Mouse (Mus musculus) myocyte (in vitro differentiated cells): ENCODE data around the gene Zbtb20. TPM values are rescaled to one million over a fixed set of nuclear protein-coding genes. Genes with fewer than 3 reads are reported as not detected.

Source experiments
- H3K27me3 ChIP-seq: one replicate; pipeline ENCODE4 v1.6.1; 2011; ENCODE audit not compliant: control insufficient read depth, insufficient read depth, insufficient read length
- H3K36me3 ChIP-seq: one replicate; pipeline ENCODE4 v1.6.1; 2011; ENCODE audit not compliant: control insufficient read depth, insufficient read depth
- H3K4me2 ChIP-seq: one replicate; pipeline ENCODE4 v1.6.1; 2011; ENCODE audit warnings: low read depth, control low read depth
- H3K4me3 ChIP-seq: one replicate; pipeline ENCODE4 v1.5.1; 2011; ENCODE audit warnings: mild to moderate bottlenecking, control low read depth, moderate library complexity
- H3K79me2 ChIP-seq: one replicate; pipeline ENCODE4 v1.6.1; 2011; ENCODE audit not compliant: control insufficient read depth, insufficient read depth
- H3ac ChIP-seq: one replicate; pipeline ENCODE4 v1.6.1; 2011; ENCODE audit not compliant: control insufficient read depth, insufficient read length
- CEBPB ChIP-seq: IDR thresholded peaks from 2 replicates; pipeline ENCODE4 v1.6.1; 2011; ENCODE audit warnings: mild to moderate bottlenecking, moderate library complexity; ENCODE audit not compliant: poor library complexity, insufficient read depth, severe bottlenecking
- E2F4 ChIP-seq: IDR thresholded peaks from one replicate; pipeline ENCODE4 v1.6.1; 2011; ENCODE audit warnings: mild to moderate bottlenecking, control low read depth, moderate library complexity; ENCODE audit not compliant: insufficient read depth
- MAX ChIP-seq: IDR thresholded peaks from one replicate; pipeline ENCODE4 v1.6.1; 2011; ENCODE audit warnings: low read depth, mild to moderate bottlenecking, control low read depth
- MYOD1 ChIP-seq, 3 experiments: IDR thresholded peaks; one replicate each; pipeline ENCODE4 v1.6.1; 2011; ENCODE audit warnings: control low read depth in 2 of 3, low read depth in 2 of 3, mild to moderate bottlenecking in 2 of 3, moderate library complexity in 1 of 3; ENCODE audit not compliant: insufficient read length in 2 of 3, control insufficient read depth in 1 of 3
- MYOG ChIP-seq, 3 experiments: IDR thresholded peaks; one replicate each; pipeline ENCODE4 v1.6.1; 2011; ENCODE audit warnings: control low read depth in 2 of 3, low read depth in 2 of 3, mild to moderate bottlenecking in 2 of 3; ENCODE audit not compliant: insufficient read length in 2 of 3, control insufficient read depth in 1 of 3, insufficient read depth in 1 of 3
- POLR2A ChIP-seq: IDR thresholded peaks from one replicate; pipeline ENCODE4 v1.6.1; 2011; ENCODE audit warnings: low read depth, mild to moderate bottlenecking, control low read depth, moderate library complexity; ENCODE audit not compliant: insufficient read length
- POLR2AphosphoS2 ChIP-seq: IDR thresholded peaks from one replicate; pipeline ENCODE4 v1.6.1; 2011; ENCODE audit warnings: low read depth, control low read depth; ENCODE audit not compliant: insufficient read length
- REST ChIP-seq: IDR thresholded peaks from one replicate; pipeline ENCODE4 v1.6.1; 2011; ENCODE audit warnings: mild to moderate bottlenecking, control low read depth, moderate library complexity; ENCODE audit not compliant: insufficient read depth, insufficient read length
- SRF ChIP-seq: IDR thresholded peaks from one replicate; pipeline ENCODE4 v1.6.1; 2011; ENCODE audit warnings: low read depth; ENCODE audit not compliant: control insufficient read depth, insufficient read length
- TCF12 ChIP-seq: IDR thresholded peaks from one replicate; pipeline ENCODE4 v1.6.1; 2011; ENCODE audit warnings: mild to moderate bottlenecking, control low read depth; ENCODE audit not compliant: poor library complexity, insufficient read depth, severe bottlenecking
- TCF3 ChIP-seq: IDR thresholded peaks from one replicate; pipeline ENCODE4 v1.6.1; 2011; ENCODE audit warnings: low read depth, control low read depth; ENCODE audit not compliant: insufficient read length
- USF1 ChIP-seq: IDR thresholded peaks from one replicate; pipeline ENCODE4 v1.6.1; 2011; ENCODE audit warnings: low read depth, mild to moderate bottlenecking, control low read depth, moderate library complexity
- polyA plus RNA-seq: library from polyadenylated mRNA; unstranded; fragments of >200 nt; fragmentation: generic; extraction: Trizol; gene quantifications from one replicate; pipeline ENCODE4 v1.2.1, GENCODE M21; 2012; ENCODE audit warnings: missing spikeins

The Zbtb20 gene
- polyA plus RNA-seq, 1 experiment = 5.0 TPM

DNA sequence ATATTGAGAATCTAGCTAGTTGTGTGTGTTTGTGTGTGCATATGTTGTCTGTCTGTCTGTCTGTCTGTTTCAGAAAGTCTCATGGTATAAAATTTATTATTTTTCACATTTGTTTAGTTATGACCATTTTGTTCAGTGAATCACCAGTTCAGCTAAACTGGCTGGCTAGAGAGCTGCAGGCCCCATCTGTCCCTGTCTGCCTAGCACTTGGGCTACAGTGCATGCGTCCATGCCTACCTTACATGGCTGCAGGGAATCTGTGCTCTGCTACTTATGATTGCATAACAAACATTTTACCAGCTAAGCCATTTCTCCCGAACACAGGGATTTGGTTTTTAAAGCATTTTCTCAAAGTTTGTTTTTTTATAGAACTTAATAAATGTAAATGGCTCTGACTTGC lies 150.7 kb downstream of the Zbtb20 start:
- Histone ChIP-seq H3K27me3 (no peaks in the 10 kb centered on the region), H3ac (no peak overlapping the region), H3K4me3 (no peak overlapping the region), H3K4me2 (no peak overlapping the region), H3K79me2 (no peaks in the 10 kb centered on the region), H3K36me3 (no peaks in the 10 kb centered on the region)
- TF ChIP-seq REST = no peak
- no peak for TF ChIP-seq POLR2A
- no peak for TF ChIP-seq TCF3
- no peak for TF ChIP-seq USF1
- no peak for TF ChIP-seq TCF12
- no peak for TF ChIP-seq MYOD1 (IDR thresholded peaks at IDR 0.05; ENCODE audit: control insufficient read depth in 1 of 3, insufficient read length in 2 of 3, low read depth in 2 of 3)
- TF ChIP-seq MYOG (IDR thresholded peaks at IDR 0.05; ENCODE audit: control insufficient read depth in 1 of 3, insufficient read depth in 1 of 3, insufficient read length in 2 of 3, low read depth in 2 of 3) = no peak
- no peak for TF ChIP-seq MAX
- no peak for TF ChIP-seq E2F4
- no peak for TF ChIP-seq CEBPB
- no peak for TF ChIP-seq SRF
- TF ChIP-seq POLR2AphosphoS2 = no peak

DNA sequence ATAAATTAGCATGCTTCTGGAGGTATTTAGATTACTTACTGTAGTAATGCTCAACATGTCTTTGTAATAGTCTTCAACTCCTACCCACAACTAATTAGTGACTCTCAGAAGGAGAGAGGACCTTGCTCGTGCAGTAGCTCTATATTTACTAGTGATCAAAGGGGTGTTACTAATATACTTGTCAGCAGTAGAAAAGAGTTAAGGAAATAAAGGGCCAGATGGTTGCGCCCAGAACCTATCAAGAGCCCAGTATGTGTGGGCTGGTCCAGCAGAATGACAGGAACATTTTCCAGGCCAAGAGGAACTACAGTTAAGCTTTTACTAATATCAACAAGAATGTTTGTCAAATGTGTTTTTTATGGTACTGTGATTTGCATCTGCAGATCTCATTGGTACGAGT lies 153.6 kb downstream of the Zbtb20 start:
- Histone ChIP-seq H3K36me3 (no peaks in the 10 kb centered on the region), H3K27me3 (no peaks in the 10 kb centered on the region), H3ac (no peak overlapping the region), H3K79me2 (no peaks in the 10 kb centered on the region), H3K4me3 (no peak overlapping the region), H3K4me2 (no peak overlapping the region)
- TF ChIP-seq E2F4 (no peak), MYOD1 (IDR thresholded peaks at IDR 0.05; ENCODE audit: control insufficient read depth in 1 of 3, insufficient read length in 2 of 3, low read depth in 2 of 3) (no peak), MAX (no peak), POLR2A (no peak), POLR2AphosphoS2 (no peak), MYOG (IDR thresholded peaks at IDR 0.05; ENCODE audit: control insufficient read depth in 1 of 3, insufficient read depth in 1 of 3, insufficient read length in 2 of 3, low read depth in 2 of 3) (no peak), TCF12 (no peak), USF1 (no peak), REST (no peak), CEBPB (no peak), SRF (no peak), TCF3 (no peak)

DNA sequence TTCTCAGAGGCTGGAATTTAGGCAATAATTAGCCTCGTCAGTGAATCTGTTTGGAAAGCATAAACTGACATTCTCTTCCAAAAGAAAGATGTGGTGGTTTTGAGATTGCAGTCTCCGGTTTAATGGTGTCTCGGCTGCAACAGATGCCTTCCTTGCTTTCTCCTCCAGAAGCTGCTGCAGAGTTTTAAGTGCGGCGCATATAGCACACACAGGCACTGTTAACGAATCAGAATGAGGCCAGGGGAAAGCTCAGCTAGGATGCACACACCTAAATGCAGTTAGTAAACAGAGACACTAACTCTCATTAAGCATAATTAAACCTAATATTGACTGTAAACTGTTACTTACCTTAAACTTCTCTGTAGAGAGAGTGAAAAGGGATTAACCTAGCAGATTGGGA lies 160.0 kb downstream of the Zbtb20 start:
- TF ChIP-seq USF1 = no peak
- Histone ChIP-seq H3K4me3 (no peak overlapping the region), H3K79me2 (no peaks in the 10 kb centered on the region), H3K4me2 (no peak overlapping the region), H3K36me3 (no peaks in the 10 kb centered on the region), H3ac (no peak overlapping the region), H3K27me3 (no peaks in the 10 kb centered on the region)

DNA sequence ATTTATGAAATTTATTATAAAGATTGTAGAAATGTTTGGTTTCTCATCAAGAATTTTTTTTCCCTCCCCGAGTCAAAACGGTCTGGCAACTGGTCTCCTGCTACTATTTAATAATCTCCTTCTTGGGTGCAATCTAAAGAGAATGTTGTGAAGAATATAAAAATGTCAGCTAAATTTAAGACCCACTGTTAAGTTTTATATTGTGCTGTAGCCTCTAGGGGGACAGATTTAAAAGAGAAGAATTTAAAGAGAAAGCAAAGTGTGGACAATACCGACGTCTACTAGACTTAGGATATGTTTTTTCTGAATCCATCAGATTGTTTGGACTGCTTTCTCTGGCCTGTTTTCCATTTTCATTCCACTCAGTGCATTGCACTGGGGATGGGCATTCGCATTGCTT lies 160.8 kb downstream of the Zbtb20 start:
- TF ChIP-seq CEBPB (no peak), MYOD1 (IDR thresholded peaks at IDR 0.05; ENCODE audit: control insufficient read depth in 1 of 3, insufficient read length in 2 of 3, low read depth in 2 of 3) (no peak), POLR2AphosphoS2 (no peak), MAX (no peak), MYOG (IDR thresholded peaks at IDR 0.05; ENCODE audit: control insufficient read depth in 1 of 3, insufficient read depth in 1 of 3, insufficient read length in 2 of 3, low read depth in 2 of 3) (no peak), USF1 (no peak), REST (no peak), SRF (no peak), E2F4 (no peak), TCF3 (no peak), TCF12 (no peak)
- Histone ChIP-seq H3K4me3 (no peak overlapping the region), H3K27me3 (no peaks in the 10 kb centered on the region), H3K36me3 (no peaks in the 10 kb centered on the region), H3K4me2 (no peak overlapping the region), H3ac (no peak overlapping the region), H3K79me2 (no peaks in the 10 kb centered on the region)

DNA sequence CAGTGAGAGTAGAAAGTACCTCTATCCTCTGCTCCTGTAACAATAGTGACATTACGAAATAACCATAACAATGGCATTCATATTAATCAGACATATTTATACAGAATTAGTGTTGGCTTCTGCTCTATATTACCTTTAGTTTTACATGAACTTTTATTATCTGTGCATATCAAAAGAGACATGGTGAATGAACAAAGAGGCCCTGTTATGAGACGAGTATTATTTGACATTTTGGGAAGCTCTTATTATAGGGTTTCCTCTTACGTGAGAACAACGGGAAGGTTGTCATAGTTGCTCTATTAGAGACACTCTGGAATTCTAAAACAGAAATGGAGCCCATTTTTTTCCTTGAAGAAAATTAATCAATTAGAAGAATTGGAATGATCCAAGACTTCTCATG lies 161.6 kb downstream of the Zbtb20 start:
- Histone ChIP-seq H3K4me2 (no peak overlapping the region), H3K36me3 (no peaks in the 10 kb centered on the region), H3K79me2 (no peaks in the 10 kb centered on the region), H3K4me3 (no peak overlapping the region), H3ac (no peak overlapping the region), H3K27me3 (no peaks in the 10 kb centered on the region)
- no peak for TF ChIP-seq POLR2A
- TF ChIP-seq REST = no peak
- no peak for TF ChIP-seq CEBPB

DNA sequence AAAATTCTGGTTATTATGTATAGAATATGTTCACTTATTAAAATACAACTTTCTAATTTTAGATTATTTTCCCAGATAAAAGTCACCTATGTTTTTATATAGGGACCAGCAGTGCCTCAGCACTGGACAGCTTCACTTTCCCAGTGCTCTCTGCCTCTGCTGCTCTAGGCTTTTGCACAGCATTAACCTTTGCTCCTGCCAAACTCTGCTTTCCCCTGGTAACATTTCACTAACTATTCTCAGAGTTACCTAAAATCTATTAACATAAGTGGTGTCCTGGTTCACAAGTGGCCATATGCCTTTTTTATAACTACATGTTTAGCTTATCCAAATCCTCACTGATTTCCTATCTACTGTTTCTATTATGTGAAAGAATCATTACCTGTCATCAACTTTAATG lies 169.9 kb downstream of the Zbtb20 start:
- TF ChIP-seq CEBPB = no peak
- TF ChIP-seq USF1 = no peak
- no peak for TF ChIP-seq TCF12
- no peak for TF ChIP-seq MAX
- Histone ChIP-seq H3K4me2 (no peak overlapping the region), H3ac (no peak overlapping the region), H3K36me3 (no peaks in the 10 kb centered on the region), H3K27me3 (no peaks in the 10 kb centered on the region), H3K79me2 (no peaks in the 10 kb centered on the region), H3K4me3 (no peak overlapping the region)
